Mouse (Mus musculus) ES-E14 (cell line): Measurements from ENCODE around the gene Fam104a.

Experiments
- CHD2 ChIP-seq: IDR thresholded peaks from 2 replicates; pipeline ENCODE4 v1.6.1; 2014; ENCODE audit warnings: mild to moderate bottlenecking, low read depth, low read length, inconsistent platforms
- HCFC1 ChIP-seq: IDR thresholded peaks from 2 replicates; pipeline ENCODE4 v1.6.1; 2012; ENCODE audit warnings: low read length, inconsistent platforms, borderline replicate concordance; ENCODE audit not compliant: insufficient read depth
- MAFK ChIP-seq: IDR thresholded peaks from 2 replicates; pipeline ENCODE4 v1.6.1; 2014; ENCODE audit warnings: mild to moderate bottlenecking, low read depth, low read length, inconsistent platforms; ENCODE audit not compliant: insufficient read depth
- ZC3H11A ChIP-seq: IDR thresholded peaks from 2 replicates; pipeline ENCODE4 v1.6.1; 2012; ENCODE audit warnings: low read depth, mild to moderate bottlenecking, inconsistent platforms, low read length, borderline replicate concordance
- ZNF384 ChIP-seq: IDR thresholded peaks from 2 replicates; pipeline ENCODE4 v1.6.1; 2012; ENCODE audit warnings: low read depth, low read length, inconsistent platforms

GRCm38 (mm10) chr11:113729239-113729638 is 45.3 kb upstream of the Fam104a start:
- TF ChIP-seq HCFC1 (no peak), MAFK (no peak), ZC3H11A (no peak), CHD2 (no peak), ZNF384 (no peak)
